Mouse (Mus musculus): Measurements from ENCODE around the gene AF067063.
"Not testable (repeated sequence)": the region's sequence is repeated elsewhere in the genome, so short reads cannot be mapped to it uniquely, and the experiment has no call there.

AF067063 gene

DNA sequence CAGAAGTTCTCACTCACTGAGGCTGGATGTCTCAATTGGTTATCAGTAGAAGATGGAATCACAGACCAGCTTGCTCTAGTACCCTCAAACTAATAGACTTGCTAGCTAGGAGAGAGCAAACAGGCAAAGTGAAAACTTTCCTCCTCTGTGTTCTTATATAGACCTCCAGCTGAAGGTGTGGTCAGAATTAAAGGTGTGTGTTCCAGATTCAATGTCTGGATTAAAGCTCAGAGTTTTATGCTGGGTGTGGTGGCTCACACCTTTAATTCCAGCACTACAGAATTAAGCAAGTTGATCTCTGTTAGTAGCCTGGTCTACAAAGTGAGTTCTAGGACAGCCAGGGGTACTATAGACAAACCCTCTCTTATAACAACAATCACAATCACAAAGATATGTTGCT, at the start of gene AF067063:
AF067063 (minus strand) TSS at position 101 of the 400 bp plus-strand sequence.
- not testable (repeated sequence) for DNase-seq

DNA sequence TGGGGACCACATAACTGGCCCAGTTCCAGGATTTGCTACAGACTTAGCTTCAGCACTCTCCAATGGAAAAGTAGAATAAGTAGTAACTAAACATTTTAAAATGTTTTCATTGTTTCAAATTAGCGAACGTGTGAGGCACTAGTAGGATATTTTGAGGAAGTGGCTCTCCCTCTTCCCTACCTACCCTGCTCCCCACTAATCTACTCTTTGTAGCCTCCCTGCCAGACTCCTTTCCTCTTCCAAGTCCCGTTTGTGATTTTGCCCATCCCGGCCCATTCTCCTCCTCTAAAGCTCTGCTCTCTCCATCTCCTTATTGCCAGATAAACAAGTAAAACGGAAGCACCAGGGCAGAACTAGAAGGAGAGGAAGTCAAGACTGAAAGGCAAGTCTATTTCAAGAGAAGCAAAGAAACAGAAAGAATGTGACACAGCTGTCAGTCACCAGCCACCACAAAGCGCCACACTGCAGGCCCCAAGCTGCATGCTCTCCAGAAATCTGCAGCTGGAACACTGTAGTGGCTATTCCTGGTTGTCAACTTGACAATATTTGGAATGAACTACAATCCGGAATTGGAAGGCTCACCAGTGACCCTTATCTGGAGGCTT, 34.5 kb upstream of the AF067063 start:
- DNase-seq: not testable (repeated sequence)

DNA sequence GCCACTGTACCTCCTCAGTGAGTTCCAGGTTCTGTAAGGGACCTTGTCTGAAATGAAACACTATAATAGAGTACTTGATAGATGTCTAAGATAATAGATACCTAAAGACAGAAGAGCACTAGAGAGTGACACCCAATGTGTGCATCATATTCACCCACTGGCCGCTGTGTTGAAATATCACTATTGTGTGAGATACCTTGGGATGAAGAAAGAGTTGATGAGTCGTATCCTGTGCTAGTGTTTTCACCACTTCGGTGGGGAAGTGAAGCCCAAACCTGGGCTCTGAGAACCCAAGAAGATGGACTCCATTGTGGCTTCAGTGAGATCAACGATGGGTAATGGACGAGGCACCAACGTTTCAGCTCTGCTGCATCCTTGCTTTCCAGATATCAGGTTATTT, 32.4 kb upstream of the AF067063 start:
- DNase-seq: not testable (repeated sequence)

GRCm38 (mm10) chr13:119839982-119840381, 10.0 kb upstream of the AF067063 start:
- DNase-seq: peak; percentile 30

GRCm38 (mm10) chr13:119837719-119838337, 7.8 kb upstream of the AF067063 start:
- peak; percentile 64 for DNase-seq

DNA sequence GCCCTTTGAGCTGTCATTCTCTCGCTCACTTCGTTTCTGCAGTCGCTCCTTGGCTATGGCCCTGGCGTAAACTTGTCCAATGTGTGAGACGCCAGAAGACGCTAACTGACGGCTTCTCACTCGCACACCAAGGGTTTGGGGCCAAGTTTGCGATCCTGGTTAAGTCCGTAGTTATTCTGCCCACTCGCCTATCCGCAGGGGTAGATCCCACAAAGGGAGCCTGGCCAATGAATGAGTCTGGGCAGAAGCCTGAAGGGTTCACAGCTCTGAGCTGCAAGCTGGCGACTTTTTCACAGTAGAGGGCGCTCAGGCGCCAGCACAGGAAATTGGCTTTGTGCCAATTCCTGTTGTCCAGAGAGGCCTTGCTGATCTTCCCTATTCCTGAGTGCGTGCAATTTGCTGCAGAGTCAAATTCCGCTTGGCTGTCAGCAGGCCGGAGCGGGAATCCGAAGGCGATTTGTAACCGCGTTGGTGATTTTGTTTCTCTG, 6.4 kb upstream of the AF067063 start:
- DNase-seq: peak; percentile 67

GRCm38 (mm10) chr13:119835320-119836056, 5.5 kb upstream of the AF067063 start, which contains the start of gene D13Ertd608e:
TSS of gene D13Ertd608e (plus strand) at chr13:119836006.
- DNase-seq: peak; percentile 73

DNA sequence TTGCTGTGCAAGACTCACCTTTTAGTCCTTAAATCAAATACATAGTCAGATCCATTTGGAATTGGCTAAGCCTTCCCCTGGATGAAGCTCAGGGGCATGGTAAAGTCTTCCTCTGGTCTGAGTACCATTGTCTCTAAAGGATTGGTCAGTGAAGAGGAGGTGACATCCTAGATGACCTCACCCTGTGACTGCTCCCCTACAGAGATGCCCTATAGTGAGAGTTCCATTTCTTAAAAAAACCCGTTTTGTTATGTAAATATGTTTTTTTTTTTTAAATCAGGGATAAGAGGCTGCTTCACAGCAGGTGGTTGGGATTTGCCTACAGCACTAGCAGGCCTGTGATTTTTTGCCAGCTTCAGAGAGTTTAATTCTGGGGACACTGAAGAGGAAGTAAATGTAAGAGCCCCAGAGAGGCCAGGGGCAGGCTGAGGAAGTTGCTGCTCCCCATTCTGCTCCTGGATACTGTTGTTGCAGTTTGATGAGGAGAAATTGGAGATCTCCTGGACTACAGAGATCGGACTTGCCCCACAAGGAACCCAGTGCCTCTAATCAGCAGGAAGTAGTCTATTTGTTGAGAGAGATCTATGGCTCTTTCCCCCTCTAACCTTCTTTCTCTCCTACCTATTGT, 12.3 kb downstream of the AF067063 start:
- DNase-seq: no peak

GRCm38 (mm10) chr13:119816798-119817197, 13.2 kb downstream of the AF067063 start:
- DNase-seq: no peak

DNA sequence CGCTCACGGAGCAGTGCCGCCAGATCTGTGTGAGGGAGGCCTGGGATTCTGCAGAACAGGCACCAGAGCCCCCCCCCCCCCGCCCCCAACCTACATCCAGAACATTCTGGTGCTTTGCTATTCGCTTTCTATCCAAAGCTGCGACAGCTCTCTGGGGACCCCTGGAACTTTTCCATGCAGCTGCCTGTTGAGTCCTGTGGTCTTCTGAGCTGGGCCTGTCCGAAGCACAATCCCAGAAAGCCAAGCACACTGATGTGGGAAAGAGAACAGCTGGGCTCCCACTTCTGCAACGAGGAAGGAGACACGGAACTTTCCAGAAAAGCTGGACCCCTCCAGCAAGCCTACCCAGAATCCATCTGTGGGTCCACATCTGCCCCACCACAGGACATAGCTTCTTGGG, 20.0 kb downstream of the AF067063 start:
- DNase-seq: no peak

DNA sequence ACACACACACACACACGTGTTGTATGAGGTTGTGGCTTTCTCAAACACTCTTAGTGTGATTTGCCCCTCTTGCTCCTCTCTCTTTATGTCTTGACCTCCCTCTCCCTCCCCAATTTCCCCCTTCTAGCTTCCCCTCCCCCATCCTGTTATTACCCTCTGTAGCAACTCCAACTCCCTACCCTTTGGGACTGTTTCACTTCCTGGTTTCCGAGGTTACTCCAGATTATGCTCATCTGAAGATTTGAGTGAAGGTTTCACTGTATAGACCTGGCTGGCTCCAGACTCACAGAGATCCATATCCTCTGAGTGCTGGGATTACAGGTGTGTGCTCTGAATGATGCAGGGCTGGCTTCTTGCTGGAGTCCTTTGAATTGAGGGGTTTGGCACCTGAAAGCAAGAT, 21.1 kb downstream of the AF067063 start:
- DNase-seq: no peak

DNA sequence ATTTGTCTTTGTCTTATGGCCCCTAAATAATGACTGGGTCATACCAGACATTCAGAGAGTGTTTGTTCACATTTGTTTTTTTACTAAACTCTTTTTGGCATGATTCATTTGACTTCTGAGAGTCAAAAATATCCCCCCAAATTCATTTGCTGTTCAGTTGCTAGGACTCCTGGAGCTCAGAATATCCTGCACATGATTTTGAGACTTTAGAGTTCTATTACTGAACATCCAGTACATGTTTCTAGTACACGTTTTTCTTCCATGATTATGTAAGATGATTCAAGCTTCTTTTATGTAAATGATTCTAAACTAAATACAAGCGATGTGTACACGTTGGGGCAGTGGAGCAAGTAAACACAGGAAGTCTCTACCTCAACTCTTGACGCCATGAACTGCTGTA, 32.4 kb downstream of the AF067063 start:
- no peak for DNase-seq

DNA sequence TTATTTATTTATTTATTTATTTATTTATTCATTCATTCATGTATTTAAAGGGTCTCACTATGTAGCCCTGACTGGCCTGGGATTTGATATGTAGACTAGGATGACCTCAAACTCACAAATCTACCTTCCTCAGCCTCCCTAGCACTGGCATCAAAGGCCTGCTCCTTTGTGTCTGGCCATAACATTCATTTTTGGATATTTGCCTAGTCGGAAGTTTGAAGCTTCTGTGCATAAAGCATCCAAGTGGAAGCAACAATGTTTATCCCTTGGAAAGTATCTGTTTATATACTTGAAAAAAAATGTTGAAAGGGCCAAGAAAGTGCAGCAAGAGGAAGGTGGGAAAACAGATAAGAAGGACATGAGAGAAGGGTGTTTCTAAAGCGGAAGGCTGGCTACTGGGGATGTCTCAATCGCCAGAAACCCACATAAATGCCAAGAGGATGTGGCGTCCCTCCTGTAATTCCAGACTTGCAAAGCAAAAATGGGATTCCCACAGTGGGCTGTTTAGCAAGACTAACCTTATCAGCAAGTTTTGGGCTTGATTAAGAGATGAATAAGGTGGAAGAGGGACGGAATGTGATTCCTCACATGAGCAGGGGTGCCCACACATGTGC, 37.1 kb downstream of the AF067063 start:
- no peak for DNase-seq

DNA sequence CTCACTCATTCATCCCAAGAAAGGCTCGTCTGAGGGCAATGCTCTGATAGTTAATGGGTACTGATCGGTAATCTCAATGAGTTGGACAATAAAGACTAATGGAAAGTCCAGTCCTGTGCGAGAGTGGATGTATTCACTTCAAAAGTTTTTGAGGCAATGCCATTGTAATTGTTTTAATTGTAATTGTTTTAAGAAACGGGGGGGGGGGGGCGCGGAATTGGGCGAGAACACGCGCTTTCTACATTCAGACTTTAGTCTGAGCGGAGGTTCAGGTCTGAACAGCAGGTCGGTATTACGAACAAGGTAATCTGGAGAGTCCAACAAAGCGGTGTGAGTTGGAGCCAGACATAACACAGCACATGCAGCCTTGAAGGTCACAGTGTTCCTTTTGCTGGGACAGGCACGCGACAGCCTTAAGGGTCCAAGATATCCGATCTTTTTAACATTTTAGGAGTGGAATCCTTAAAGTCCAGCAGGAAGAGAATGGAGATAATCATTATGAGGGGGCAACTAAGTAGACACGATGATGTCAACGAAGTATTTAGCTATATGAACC, 38.4 kb downstream of the AF067063 start:
- DNase-seq: no peak

- peak; percentile 97 for DNase-seq
These were observed 39.0 kb downstream of the AF067063 start, which contains the start of gene Zfp131 for GRCm38 (mm10) chr13:119790761-119791579. TSS of gene Zfp131 (minus strand) at chr13:119790889.

DNA sequence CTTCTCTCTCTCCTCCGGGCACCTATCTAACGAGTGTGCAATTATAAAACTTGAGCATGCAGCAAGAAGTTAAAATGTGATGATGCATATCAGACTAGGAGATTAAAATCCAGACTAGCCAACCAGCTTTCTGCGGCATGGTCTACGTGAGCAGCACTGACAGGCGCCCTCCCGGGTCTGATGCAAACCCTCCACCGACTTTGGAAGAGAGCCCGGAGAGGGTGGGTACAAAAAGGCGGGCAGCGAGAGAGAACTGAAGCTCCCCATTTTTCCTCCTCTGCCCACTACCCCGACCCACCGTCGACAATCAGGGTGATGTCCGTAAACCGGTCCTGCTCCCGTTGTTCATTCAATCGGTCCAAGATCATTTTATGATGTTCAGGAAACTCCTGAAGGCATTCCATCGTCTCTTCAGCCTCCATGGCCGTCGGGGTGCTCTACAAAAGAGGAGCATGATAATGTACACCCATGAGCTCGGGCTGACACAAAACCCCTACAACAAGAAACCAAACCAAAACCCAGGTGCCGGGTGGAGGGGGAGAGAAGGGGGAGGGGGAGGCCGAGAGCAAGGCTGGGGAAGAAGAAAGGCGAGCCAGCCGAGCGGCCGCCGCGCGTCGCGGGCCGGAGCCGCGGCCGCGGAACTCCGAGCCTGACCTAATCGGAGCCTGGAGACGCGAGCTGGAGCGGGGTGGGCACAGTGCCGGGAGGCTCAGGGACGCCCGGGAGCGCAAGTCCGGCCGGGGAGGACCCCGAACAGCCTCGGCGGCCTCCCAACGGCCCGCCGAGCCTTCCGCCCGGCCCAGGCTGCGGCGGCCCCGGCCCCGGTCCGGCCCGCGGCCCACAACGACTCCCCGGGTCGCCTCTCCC, 39.9 kb downstream of the AF067063 start:
- peak; percentile 62 for DNase-seq

GRCm38 (mm10) chr13:119783581-119783980, 46.4 kb downstream of the AF067063 start:
- no peak for DNase-seq

All from retina, postnatal 1 day (tissue).